Mouse (Mus musculus) heart, postnatal 0 days (tissue): ENCODE data around the gene Kxd1. TPM values are rescaled to one million over a fixed set of nuclear protein-coding genes. Genes with fewer than 3 reads are reported as not detected.
A peak's percentile ranks its signal among the peaks of the same experiment; 100 is the strongest.

Source experiments
- ATAC-seq: fragments of 200-750 bp; cut with Nextera tagmentation; 2 replicates; pipeline ENCODE4 v1.8.0; 2017; ENCODE audit warnings: low read depth, moderate number of reproducible peaks, moderate library complexity; ENCODE audit not compliant: insufficient read depth
- DNase-seq: peaks from one replicate; pipeline ENCODE4 v3.0.0-alpha.2; 2016; ENCODE audit warnings: low spot score
- H3K27ac ChIP-seq: fragments of 300-500 bp; sonication (generic); 2 replicates; pipeline ENCODE4 v1.5.1; 2014; ENCODE audit warnings: low read depth, mild to moderate bottlenecking
- H3K27me3 ChIP-seq: fragments of 300-500 bp; sonication (generic); 2 replicates; pipeline ENCODE4 v1.6.1; 2014; ENCODE audit warnings: low read length, mixed read lengths; ENCODE audit not compliant: control insufficient read depth, insufficient read depth
- H3K36me3 ChIP-seq: fragments of 300-500 bp; sonication (generic); replicated peaks from 2 replicates; pipeline ENCODE4 v1.6.1; 2014; ENCODE audit warnings: low read length, mixed read lengths; ENCODE audit not compliant: control insufficient read depth, insufficient read depth
- H3K4me1 ChIP-seq: fragments of 300-500 bp; sonication (generic); 2 replicates; pipeline ENCODE4 v1.6.1; 2014; ENCODE audit warnings: antibody characterized with exemption; ENCODE audit not compliant: control insufficient read depth, insufficient read depth
- H3K4me2 ChIP-seq: fragments of 300-500 bp; sonication (generic); 2 replicates; pipeline ENCODE4 v1.6.1; 2014; ENCODE audit warnings: low read depth, mild to moderate bottlenecking, low read length, moderate library complexity
- H3K4me3 ChIP-seq: fragments of 300-500 bp; sonication (generic); 2 replicates; pipeline ENCODE4 v1.5.1; 2014; ENCODE audit warnings: low read depth, low read length
- H3K9ac ChIP-seq: fragments of 300-500 bp; sonication (generic); replicated peaks from 2 replicates; pipeline ENCODE4 v1.6.1; 2014; ENCODE audit warnings: low read depth, low read length, mixed read lengths
- H3K9me3 ChIP-seq: fragments of 300-500 bp; sonication (generic); replicated peaks from 2 replicates; pipeline ENCODE4 v1.6.1; 2016; ENCODE audit warnings: low read length; ENCODE audit not compliant: control insufficient read depth
- CTCF ChIP-seq: IDR thresholded peaks from 2 replicates; pipeline ENCODE4 v1.5.1; 2016; ENCODE audit warnings: antibody characterized with exemption, control low read depth, low read depth
- EP300 ChIP-seq: IDR thresholded peaks from 2 replicates; pipeline ENCODE4 v1.6.1; 2016; ENCODE audit warnings: antibody characterized with exemption, low read depth
- WGBS: fragments of 180-500 bp; shearing (Covaris S2); extraction: QIAGEN DNeasy Blood & Tissue Kit; methylation state at CpG from one replicate; pipeline ENCODE4 v1.1.7; 2014; 5-methylcytosine and 5-hydroxymethylcytosine counted together
- polyA plus RNA-seq: library from polyadenylated mRNA; unstranded; fragments of >200 nt; fragmentation: Nextera tagmentation; extraction: Ambion mirVana; gene quantifications from 2 replicates; pipeline ENCODE4 v1.2.1, GENCODE M21; 2015
- total RNA-seq: library from RNA; depleted of rRNA; stranded (reverse); fragments of >200 nt; gene quantifications from 2 replicates; pipeline ENCODE4 v1.2.3, GENCODE M21; 2014; ENCODE audit warnings: low replicate concordance

The Kxd1 gene
- total and polyA plus RNA-seq, 2 experiments from 2014 or later, result 93.5 to 120 TPM

GRCm38 (mm10) chr8:70495001-70495770 lies 32.6 kb downstream of the Kxd1 start:
- TF ChIP-seq EP300, result no peak
- TF ChIP-seq CTCF, result no peak
- no peaks in the 10 kb centered on the region for H3K36me3 ChIP-seq
- H3K27me3 ChIP-seq, result peaks cover 96% of the 10 kb centered on the region
- no peak overlapping the region for H3K4me2 ChIP-seq
- H3K9ac ChIP-seq, result no peak overlapping the region
- no peak for DNase-seq
- no peak overlapping the region for H3K4me3 ChIP-seq
- no peak overlapping the region for H3K27ac ChIP-seq
- 12% methylated on average over 21 of the region's 21 CpGs for WGBS
- ATAC-seq, result no peak
- H3K9me3 ChIP-seq, result no peaks in the 10 kb centered on the region
- peaks cover 12% of the 10 kb centered on the region; the same call in 1 of the 2 replicates for H3K4me1 ChIP-seq

GRCm38 (mm10) chr8:70494416-70494945 lies 33.3 kb downstream of the Kxd1 start:
- Histone ChIP-seq H3K9ac (no peak overlapping the region), H3K27ac (no peak overlapping the region), H3K36me3 (no peaks in the 10 kb centered on the region), H3K4me3 (peak overlapping the region; percentile 50; the same call in 1 of the 2 replicates), H3K4me2 (no peak overlapping the region), H3K9me3 (no peaks in the 10 kb centered on the region), H3K27me3 (peaks cover 96% of the 10 kb centered on the region), H3K4me1 (peaks cover 13% of the 10 kb centered on the region; the same call in 1 of the 2 replicates)
- DNase-seq (no peak), ATAC-seq (no peak)
- WGBS, result 3% methylated on average over 22 of the region's 28 CpGs
- TF ChIP-seq CTCF, result no peak
- TF ChIP-seq EP300, result no peak

GRCm38 (mm10) chr8:70493692-70494415 lies 33.9 kb downstream of the Kxd1 start:
- Histone ChIP-seq H3K4me2 (peak overlapping the region; percentile 73), H3K9ac (no peak overlapping the region), H3K27me3 (peaks cover 96% of the 10 kb centered on the region), H3K27ac (no peak overlapping the region), H3K36me3 (no peaks in the 10 kb centered on the region), H3K4me3 (peak overlapping the region; percentile 50), H3K4me1 (peaks cover 16% of the 10 kb centered on the region; the same call in 1 of the 2 replicates), H3K9me3 (no peaks in the 10 kb centered on the region)
- no peak; the same call in 1 of the 2 replicates for ATAC-seq
- no peak for TF ChIP-seq CTCF
- TF ChIP-seq EP300, result no peak
- WGBS, result 1% methylated on average over 40 of the region's 47 CpGs
- DNase-seq, result no peak

GRCm38 (mm10) chr8:70492664-70493640 lies 34.8 kb downstream of the Kxd1 start, which contains the start of gene Crlf1:
Crlf1 (plus strand) TSS chr8:70493158.
- no peak for ATAC-seq
- 1% methylated on average over 67 of the region's 93 CpGs for WGBS
- Histone ChIP-seq H3K27me3 (peaks cover 96% of the 10 kb centered on the region), H3K4me3 (peak within 1 kb of the TSS; percentile 50), H3K4me1 (peaks cover 24% of the 10 kb centered on the region), H3K9ac (no peak within 1 kb of the TSS; the same call in 1 of the 2 replicates), H3K4me2 (peak within 1 kb of the TSS; percentile 73), H3K9me3 (no peaks in the 10 kb centered on the region), H3K36me3 (no peaks in the 10 kb centered on the region), H3K27ac (no peak within 1 kb of the TSS)
- no peak for DNase-seq
- TF ChIP-seq CTCF, result no peak
- TF ChIP-seq EP300, result no peak
